ENCODE assay signal across 8 mouse cellular contexts in genomic region chr12:112617898-112618380, GRCm38 (mm10). TPM values are rescaled to one million over a fixed set of nuclear protein-coding genes. Genes with fewer than 3 reads are reported as not detected.
DNase-seq lines count a peak whose midpoint lies in the region; ATAC-seq and TF ChIP-seq lines count a peak whose summit lies in the region.

No protein-coding gene starts in this region.

- peak; percentile 71 for TF ChIP-seq CTCF in brain, embryonic 14.5 days (IDR thresholded peaks at IDR 0.05; ENCODE audit: borderline replicate concordance, extremely low read depth, insufficient read depth, insufficient read length)

- no peak for TF ChIP-seq POLR2A in brain, embryonic 14.5 days (IDR thresholded peaks at IDR 0.05; ENCODE audit: borderline replicate concordance, extremely low read depth, insufficient read depth, insufficient read length, poor library complexity, severe bottlenecking)

- in situ Hi-C loops in ES-E14 (cut with MboI; ENCODE audit: low sequenced_read_pairs in 2 of 2, unreplicated experiment in 2 of 2), result loop anchor here in 1 of 2 experiments (5.0 kb wide), 1 partner anchor 61 kb away; no protein-coding TSS in a partner anchor

- peak; percentile 43; the same call in 1 of the 2 replicates for ATAC-seq in hindbrain, embryonic 14.5 days (ENCODE audit: low FRiP score)
- ATAC-seq in erythroblast, adult 5-6 weeks (replicated peaks; ENCODE audit: low FRiP score, poor library complexity, severe bottlenecking), result no peak

- WGBS in hindbrain, embryonic 14.5 days, result 17% methylated on average over 8 of the region's 8 CpGs

- no peak overlapping the region for H3K27ac ChIP-seq in ES-E14 (ENCODE audit: insufficient read depth, low read depth, low read length, poor library complexity, severe bottlenecking)
- no peak overlapping the region for H3K27ac ChIP-seq in hindbrain, embryonic 14.5 days

- no peaks in the 10 kb centered on the region for H3K9me3 ChIP-seq in ES-E14 (ENCODE audit: control insufficient read depth, insufficient read depth, low read depth, low read length)
- no peaks in the 10 kb centered on the region for H3K9me3 ChIP-seq in hindbrain, embryonic 14.5 days (ENCODE audit: control insufficient read depth, low read length)

- no peak overlapping the region for H3K4me3 ChIP-seq in ES-E14 (ENCODE audit: insufficient read depth in 1 of 2, low read depth in 1 of 2, low read length in 2 of 2, poor library complexity in 1 of 2, severe bottlenecking in 1 of 2)
- no peak overlapping the region for H3K4me3 ChIP-seq in hindbrain, embryonic 14.5 days (replicated peaks; ENCODE audit: low read length)

- peak; percentile 81 for DNase-seq in ES-E14 (ENCODE audit: low read depth, low spot score)
- DNase-seq in brain, embryonic 14.5 days (ENCODE audit: low read depth), result peak; percentile 81
- peak; percentile 72 to 78 for DNase-seq in frontal cortex, postnatal 10 days (ENCODE audit: low spot score in 2 of 2)
- DNase-seq in hindbrain, embryonic 14.5 days (ENCODE audit: low spot score), result peak; percentile 59
- DNase-seq in layer of hippocampus, postnatal 36 days, result peak; percentile 48 to 52
- DNase-seq in lung, postnatal 14 days, result peak; percentile 78
- peak; percentile 72 for DNase-seq in right cerebral cortex, adult 18-20 months

- no peak overlapping the region for H3K4me2 ChIP-seq in hindbrain, embryonic 14.5 days (replicated peaks)

- H3K4me1 ChIP-seq in ES-E14 (ENCODE audit: control insufficient read depth in 2 of 2, insufficient read depth in 2 of 2, low read length in 2 of 2, poor library complexity in 1 of 2), result peaks cover 3 to 21% of the 10 kb centered on the region in 2 experiments; a peak in 1 of 4 replicates
- H3K4me1 ChIP-seq in hindbrain, embryonic 14.5 days (replicated peaks; ENCODE audit: control insufficient read depth, insufficient read depth, low read length), result peaks cover 19% of the 10 kb centered on the region

- peaks cover 26% of the 10 kb centered on the region for H3K27me3 ChIP-seq in hindbrain, embryonic 14.5 days (ENCODE audit: control insufficient read depth, insufficient read depth, low read length)

- no peak overlapping the region for H3K9ac ChIP-seq in ES-E14 (ENCODE audit: insufficient read depth, low read depth, low read length, poor library complexity, severe bottlenecking)
- H3K9ac ChIP-seq in hindbrain, embryonic 14.5 days, result no peak overlapping the region

- no peaks in the 10 kb centered on the region for H3K36me3 ChIP-seq in ES-E14 (ENCODE audit: control insufficient read depth, insufficient read depth, low read length, poor library complexity, severe bottlenecking)
- H3K36me3 ChIP-seq in hindbrain, embryonic 14.5 days (replicated peaks; ENCODE audit: control insufficient read depth, insufficient read depth), result no peaks in the 10 kb centered on the region

TF ChIP-seq in ES-E14, 5 proteins besides CTCF, POLR2A, EP300 and RAD21:
- TF ChIP-seq HCFC1 (IDR thresholded peaks at IDR 0.05; ENCODE audit: borderline replicate concordance, insufficient read depth, low read length) (0 out of 2 replicates have a peak, but pooled peaks have one; percentile 35), ZNF384 (IDR thresholded peaks at IDR 0.05; ENCODE audit: low read depth, low read length) (no peak), CHD2 (IDR thresholded peaks at IDR 0.05; ENCODE audit: low read depth, low read length) (no peak), MAFK (IDR thresholded peaks at IDR 0.05; ENCODE audit: insufficient read depth, low read depth, low read length) (peak; percentile 88), ZC3H11A (IDR thresholded peaks at IDR 0.05; ENCODE audit: borderline replicate concordance, low read depth, low read length) (no peak)

RNA-seq across cellular contexts. Expression of gene Adssl1, which starts 1.9 kb away (rescaled TPM):
- total RNA-seq in ES-E14 (2012; rRNA removed), result 2.0 and 2.4 TPM in 2 replicates
- 2.3 and 4.4 TPM in 2 replicates for polyA plus RNA-seq in brain, embryonic 14.5 days (2012; rRNA removed)
- 5.3 and 5.5 TPM in 2 replicates for polyA plus RNA-seq in hindbrain, embryonic 14.5 days (2014; fragmentation: Nextera tagmentation; extraction: Ambion mirVana)
- total RNA-seq in layer of hippocampus, postnatal 36 days (2021), result 10 to 100 TPM; 11.9 to 12.6 TPM
- 20.5 and 32.3 TPM in 2 replicates for total RNA-seq in erythroblast, adult 5-6 weeks (2015; ENCODE audit: low replicate concordance)
- 23.8 and 24.4 TPM in 2 replicates for total RNA-seq in erythroblast, adult 5-6 weeks (2017; ENCODE audit: low replicate concordance)

RNA-seq across cellular contexts. Expression of gene Siva1, which starts 26.5 kb away (rescaled TPM):
- 301 and 355 TPM in 2 replicates for total RNA-seq in ES-E14 (2012; rRNA removed)
- polyA plus RNA-seq in brain, embryonic 14.5 days (2012; rRNA removed), result 57.4 and 98.6 TPM in 2 replicates
- polyA plus RNA-seq in hindbrain, embryonic 14.5 days (2014; fragmentation: Nextera tagmentation; extraction: Ambion mirVana), result 54.2 and 58.4 TPM in 2 replicates
- total RNA-seq in layer of hippocampus, postnatal 36 days (2021), result 10 to 100 TPM; 20.2 to 24.0 TPM
- 45.0 and 45.4 TPM in 2 replicates for total RNA-seq in erythroblast, adult 5-6 weeks (2015; ENCODE audit: low replicate concordance)
- total RNA-seq in erythroblast, adult 5-6 weeks (2017; ENCODE audit: low replicate concordance), result 65.9 and 114 TPM in 2 replicates

RNA-seq across cellular contexts. Expression of gene Inf2, which starts 29.4 kb away (rescaled TPM):
- 17.8 and 21.0 TPM in 2 replicates for total RNA-seq in ES-E14 (2012; rRNA removed)
- polyA plus RNA-seq in brain, embryonic 14.5 days (2012; rRNA removed), result 7.8 and 8.4 TPM in 2 replicates
- polyA plus RNA-seq in hindbrain, embryonic 14.5 days (2014; fragmentation: Nextera tagmentation; extraction: Ambion mirVana), result 1.0 and 1.5 TPM in 2 replicates
- 100 to 1,000 TPM; 127 to 142 TPM for total RNA-seq in layer of hippocampus, postnatal 36 days (2021)
- 3.1 and 4.6 TPM in 2 replicates for total RNA-seq in erythroblast, adult 5-6 weeks (2015; ENCODE audit: low replicate concordance)
- total RNA-seq in erythroblast, adult 5-6 weeks (2017; ENCODE audit: low replicate concordance), result 0.94 and 3.5 TPM in 2 replicates

RNA-seq across cellular contexts. Expression of gene Akt1, which starts 56.7 kb away (rescaled TPM):
- 44.1 and 58.9 TPM in 2 replicates for total RNA-seq in ES-E14 (2012; rRNA removed)
- 303 and 319 TPM in 2 replicates for polyA plus RNA-seq in brain, embryonic 14.5 days (2012; rRNA removed)
- 69.2 and 70.3 TPM in 2 replicates for polyA plus RNA-seq in hindbrain, embryonic 14.5 days (2014; fragmentation: Nextera tagmentation; extraction: Ambion mirVana)
- 100 to 1,000 TPM; 145 to 156 TPM for total RNA-seq in layer of hippocampus, postnatal 36 days (2021)
- total RNA-seq in erythroblast, adult 5-6 weeks (2015; ENCODE audit: low replicate concordance), result 20.9 and 30.7 TPM in 2 replicates
- total RNA-seq in erythroblast, adult 5-6 weeks (2017; ENCODE audit: low replicate concordance), result 25.1 and 26.3 TPM in 2 replicates
